Mouse (Mus musculus) liver, embryonic 13.5 days (tissue): ENCODE results near the gene Vwa5b2. TPM values are rescaled to one million over a fixed set of nuclear protein-coding genes. Genes with fewer than 3 reads are reported as not detected.

Experiments used
- ATAC-seq: fragments of 200-750 bp; cut with Nextera tagmentation; 2 replicates; pipeline ENCODE4 v1.8.0; 2017; ENCODE audit warnings: low read depth, mild to moderate bottlenecking, moderate number of reproducible peaks, moderate library complexity
- DNase-seq: peaks from one replicate; pipeline ENCODE4 v3.0.0; 2022
- H3K27ac ChIP-seq: fragments of 300-500 bp; sonication (generic); 2 replicates; pipeline ENCODE4 v1.5.1; 2015; ENCODE audit warnings: moderate library complexity, mild to moderate bottlenecking, inconsistent platforms
- H3K27me3 ChIP-seq: fragments of 300-500 bp; sonication (generic); 2 replicates; pipeline ENCODE4 v1.6.1; 2015; ENCODE audit warnings: mild to moderate bottlenecking, inconsistent platforms
- H3K36me3 ChIP-seq: fragments of 300-500 bp; sonication (generic); 2 replicates; pipeline ENCODE4 v1.6.1; 2015; ENCODE audit warnings: mild to moderate bottlenecking, inconsistent platforms
- H3K4me1 ChIP-seq: fragments of 300-500 bp; sonication (generic); replicated peaks from 2 replicates; pipeline ENCODE4 v1.6.1; 2015; ENCODE audit warnings: inconsistent platforms
- H3K4me2 ChIP-seq: fragments of 300-500 bp; sonication (generic); 2 replicates; pipeline ENCODE4 v1.6.1; 2015; ENCODE audit warnings: inconsistent platforms, mild to moderate bottlenecking, moderate library complexity
- H3K4me3 ChIP-seq: fragments of 300-500 bp; sonication (generic); replicated peaks from 2 replicates; pipeline ENCODE4 v1.5.1; 2015; ENCODE audit warnings: mild to moderate bottlenecking, inconsistent platforms
- H3K9ac ChIP-seq: fragments of 300-500 bp; sonication (generic); 2 replicates; pipeline ENCODE4 v1.6.1; 2015; ENCODE audit warnings: mild to moderate bottlenecking, inconsistent platforms
- H3K9me3 ChIP-seq: fragments of 300-500 bp; sonication (generic); replicated peaks from 2 replicates; pipeline ENCODE4 v1.6.1; 2016; ENCODE audit warnings: inconsistent platforms
- WGBS: fragments of 180-500 bp; shearing (Covaris S2); methylation state at CpG from one replicate; pipeline ENCODE4 v1.1.7; 2015; ENCODE audit not compliant: insufficient replicate concordance; 5-methylcytosine and 5-hydroxymethylcytosine counted together
- polyA plus RNA-seq: library from polyadenylated mRNA; unstranded; fragments of >200 nt; fragmentation: Nextera tagmentation; extraction: Ambion mirVana; gene quantifications from 2 replicates; pipeline ENCODE4 v1.2.1, GENCODE M21; 2015

Gene Vwa5b2
- polyA plus RNA-seq, 1 experiment from 2014 or later = 0.23 TPM

GRCm38 (mm10) chr16:20565075-20565474 is 24.2 kb upstream of the Vwa5b2 start:
- no peaks in the 10 kb centered on the region; the same call in 1 of the 2 replicates for H3K27me3 ChIP-seq
- no peak overlapping the region for H3K4me2 ChIP-seq
- no peak for DNase-seq
- H3K9me3 ChIP-seq = no peaks in the 10 kb centered on the region
- 52% methylated on average over 1 of the region's 1 CpGs for WGBS
- H3K36me3 ChIP-seq = peaks cover 30% of the 10 kb centered on the region
- no peaks in the 10 kb centered on the region for H3K4me1 ChIP-seq
- H3K27ac ChIP-seq = no peak overlapping the region
- no peak overlapping the region for H3K4me3 ChIP-seq
- H3K9ac ChIP-seq = no peak overlapping the region
- ATAC-seq = no peak

GRCm38 (mm10) chr16:20589939-20590679 is 838 bp downstream of the Vwa5b2 start:
- Histone ChIP-seq H3K9ac (peak overlapping the region; percentile 28; the same call in 1 of the 2 replicates), H3K4me2 (peak overlapping the region; percentile 71), H3K36me3 (no peaks in the 10 kb centered on the region), H3K27ac (no peak overlapping the region), H3K27me3 (peaks cover 88% of the 10 kb centered on the region), H3K4me3 (peak overlapping the region; percentile 50), H3K4me1 (peaks cover 40% of the 10 kb centered on the region), H3K9me3 (no peaks in the 10 kb centered on the region)
- no peak for DNase-seq
- under 1% methylated on average over 39 of the region's 39 CpGs for WGBS
- peak; percentile 29; the same call in 1 of the 2 replicates for ATAC-seq

- DNase-seq (no peak), ATAC-seq (no peak)
- WGBS = under 1% methylated on average over 15 of the region's 17 CpGs
- H3K27ac ChIP-seq = no peak overlapping the region
- peak overlapping the region; percentile 50 for H3K4me3 ChIP-seq
- no peak overlapping the region for H3K9ac ChIP-seq
- peak overlapping the region; percentile 71 for H3K4me2 ChIP-seq
- H3K9me3 ChIP-seq = no peaks in the 10 kb centered on the region
- peaks cover 84% of the 10 kb centered on the region for H3K27me3 ChIP-seq
- H3K36me3 ChIP-seq = no peaks in the 10 kb centered on the region
- peaks cover 45% of the 10 kb centered on the region for H3K4me1 ChIP-seq
Observed at GRCm38 (mm10) chr16:20590680-20591038, 1.4 kb downstream of the Vwa5b2 start.

- no peaks in the 10 kb centered on the region for H3K36me3 ChIP-seq
- peaks cover 50% of the 10 kb centered on the region for H3K4me1 ChIP-seq
- H3K4me2 ChIP-seq = peak overlapping the region; percentile 71
- H3K4me3 ChIP-seq = peak overlapping the region; percentile 50
- 7% methylated on average over 48 of the region's 48 CpGs for WGBS
- H3K9ac ChIP-seq = no peak overlapping the region
- H3K27me3 ChIP-seq = peaks cover 80% of the 10 kb centered on the region
- DNase-seq (no peak), ATAC-seq (no peak)
- H3K9me3 ChIP-seq = no peaks in the 10 kb centered on the region
- no peak overlapping the region for H3K27ac ChIP-seq
Observed at GRCm38 (mm10) chr16:20591076-20591705, 1.9 kb downstream of the Vwa5b2 start.

- 29% methylated on average over 7 of the region's 7 CpGs for WGBS
- no peak overlapping the region for H3K4me3 ChIP-seq
- DNase-seq = peak; percentile 71
- peak overlapping the region; percentile 30; the same call in 1 of the 2 replicates for H3K9ac ChIP-seq
- peaks cover 54% of the 10 kb centered on the region for H3K4me1 ChIP-seq
- peaks cover 47% of the 10 kb centered on the region for H3K27me3 ChIP-seq
- peak overlapping the region; percentile 35; the same call in 1 of the 2 replicates for H3K27ac ChIP-seq
- H3K36me3 ChIP-seq = no peaks in the 10 kb centered on the region
- H3K4me2 ChIP-seq = peak overlapping the region; percentile 50
- H3K9me3 ChIP-seq = no peaks in the 10 kb centered on the region
- peak; percentile 90 for ATAC-seq
Observed at GRCm38 (mm10) chr16:20595060-20595673, 5.9 kb downstream of the Vwa5b2 start.

GRCm38 (mm10) chr16:20595737-20596136 is 6.5 kb downstream of the Vwa5b2 start:
- ATAC-seq = peak; percentile 51

GRCm38 (mm10) chr16:20596687-20597441 is 7.6 kb downstream of the Vwa5b2 start:
- WGBS = 55% methylated on average over 7 of the region's 7 CpGs
- Histone ChIP-seq H3K4me3 (no peak overlapping the region), H3K27me3 (peaks cover 31% of the 10 kb centered on the region), H3K4me2 (no peak overlapping the region), H3K9ac (no peak overlapping the region), H3K27ac (no peak overlapping the region), H3K36me3 (no peaks in the 10 kb centered on the region), H3K9me3 (no peaks in the 10 kb centered on the region), H3K4me1 (peaks cover 41% of the 10 kb centered on the region)
- DNase-seq (no peak), ATAC-seq (peak; percentile 24)

More at GRCm38 (mm10) chr16:20595737-20596136, 6.5 kb downstream of the Vwa5b2 start:
- Histone ChIP-seq H3K9me3 (no peaks in the 10 kb centered on the region), H3K27me3 (peaks cover 42% of the 10 kb centered on the region), H3K9ac (peak overlapping the region; percentile 30; the same call in 1 of the 2 replicates), H3K4me3 (no peak overlapping the region), H3K27ac (peak overlapping the region; percentile 35; the same call in 1 of the 2 replicates), H3K4me2 (peak overlapping the region; percentile 50), H3K4me1 (peaks cover 48% of the 10 kb centered on the region), H3K36me3 (no peaks in the 10 kb centered on the region)
- WGBS = 41% methylated on average over 4 of the region's 4 CpGs
- DNase-seq = no peak

- H3K4me2 ChIP-seq = no peak overlapping the region
- WGBS = 67% methylated on average over 5 of the region's 5 CpGs
- peaks cover 20% of the 10 kb centered on the region for H3K4me1 ChIP-seq
- ATAC-seq (no peak), DNase-seq (no peak)
- H3K9ac ChIP-seq = no peak overlapping the region
- H3K27me3 ChIP-seq = peaks cover 3% of the 10 kb centered on the region; the same call in 1 of the 2 replicates
- H3K9me3 ChIP-seq = no peaks in the 10 kb centered on the region
- H3K4me3 ChIP-seq = no peak overlapping the region
- H3K27ac ChIP-seq = no peak overlapping the region
- H3K36me3 ChIP-seq = peaks cover 14% of the 10 kb centered on the region
Observed at GRCm38 (mm10) chr16:20600511-20600910, 11.2 kb downstream of the Vwa5b2 start.

- WGBS = 74% methylated on average over 9 of the region's 9 CpGs
- ATAC-seq = no peak
- peaks cover 12% of the 10 kb centered on the region for H3K4me1 ChIP-seq
- DNase-seq = no peak
- no peak overlapping the region for H3K27ac ChIP-seq
- peaks cover 3% of the 10 kb centered on the region; the same call in 1 of the 2 replicates for H3K27me3 ChIP-seq
- H3K4me2 ChIP-seq = no peak overlapping the region
- peaks cover 50% of the 10 kb centered on the region for H3K36me3 ChIP-seq
- no peaks in the 10 kb centered on the region for H3K9me3 ChIP-seq
- H3K9ac ChIP-seq = no peak overlapping the region
- no peak overlapping the region for H3K4me3 ChIP-seq
Observed at GRCm38 (mm10) chr16:20604705-20605104, 15.4 kb downstream of the Vwa5b2 start.

- H3K36me3 ChIP-seq = peaks cover 37% of the 10 kb centered on the region
- no peaks in the 10 kb centered on the region for H3K9me3 ChIP-seq
- H3K9ac ChIP-seq = peak overlapping the region; percentile 82
- under 1% methylated on average over 28 of the region's 28 CpGs for WGBS
- DNase-seq (peak; percentile 71), ATAC-seq (peak; percentile 45)
- H3K4me1 ChIP-seq = peaks cover 35% of the 10 kb centered on the region
- peak overlapping the region; percentile 78 for H3K4me3 ChIP-seq
- H3K27me3 ChIP-seq = no peaks in the 10 kb centered on the region
- H3K27ac ChIP-seq = peak overlapping the region; percentile 80
- peak overlapping the region; percentile 92 for H3K4me2 ChIP-seq
Observed at GRCm38 (mm10) chr16:20610501-20611356, 21.5 kb downstream of the Vwa5b2 start.
